Mouse (Mus musculus) heart, embryonic 16.5 days (tissue): ENCODE data around the gene Mrpl46. TPM values are rescaled to one million over a fixed set of nuclear protein-coding genes. Genes with fewer than 3 reads are reported as not detected.

ENCODE experiments used
- polyA plus RNA-seq: library from polyadenylated mRNA; unstranded; fragments of >200 nt; fragmentation: Nextera tagmentation; extraction: Ambion mirVana; gene quantifications from 2 replicates; pipeline ENCODE4 v1.2.1, GENCODE M21; 2015

The Mrpl46 gene
- polyA plus RNA-seq, 1 experiment from 2014 or later = 64.9 TPM

Other genes with a start within 250 kb of the Mrpl46 start
- gene Ntrk3, start 45.5 kb downstream of the Mrpl46 start, polyA plus RNA-seq = 1.9 and 2.3 TPM in 2 replicates
- gene Mrps11, start 412 bp downstream of the Mrpl46 start, polyA plus RNA-seq = 59.0 and 64.7 TPM in 2 replicates
- 13.5 and 14.2 TPM in 2 replicates for gene Det1, start 63.7 kb upstream of the Mrpl46 start, polyA plus RNA-seq
- 31.4 and 34.8 TPM in 2 replicates for gene Aen, start 112.3 kb upstream of the Mrpl46 start, polyA plus RNA-seq
- 15.4 and 22.5 TPM in 2 replicates for gene Isg20, start 129.9 kb upstream of the Mrpl46 start, polyA plus RNA-seq